Mouse (Mus musculus) hindbrain, embryonic 13.5 days (tissue): ENCODE measurements at regions not wholly inside any gene's neighbourhood (a gene's known extent, or its start where the extent isn't known, plus 50 kb on each side); places are given as distances from the start of the nearest gene placed in this dataset.

Experiments used
- ATAC-seq: fragments of 200-750 bp; cut with Nextera tagmentation; 2 replicates; pipeline ENCODE4 v1.8.0; 2017; ENCODE audit warnings: moderate TSS enrichment; ENCODE audit not compliant: low FRiP score
- H3K27ac ChIP-seq: fragments of 300-500 bp; sonication (generic); 2 replicates; pipeline ENCODE4 v1.5.1; 2015; ENCODE audit warnings: inconsistent platforms, mild to moderate bottlenecking, moderate library complexity
- H3K27me3 ChIP-seq: fragments of 300-500 bp; sonication (generic); 2 replicates; pipeline ENCODE4 v1.6.1; 2015; ENCODE audit warnings: mild to moderate bottlenecking, inconsistent platforms
- H3K36me3 ChIP-seq: fragments of 300-500 bp; sonication (generic); 2 replicates; pipeline ENCODE4 v1.6.1; 2015; ENCODE audit warnings: mild to moderate bottlenecking, inconsistent platforms
- H3K4me1 ChIP-seq: fragments of 300-500 bp; sonication (generic); replicated peaks from 2 replicates; pipeline ENCODE4 v1.6.1; 2015; ENCODE audit warnings: inconsistent platforms
- H3K4me2 ChIP-seq: fragments of 300-500 bp; sonication (generic); 2 replicates; pipeline ENCODE4 v1.6.1; 2015; ENCODE audit warnings: inconsistent platforms, mild to moderate bottlenecking, moderate library complexity
- H3K4me3 ChIP-seq: fragments of 300-500 bp; sonication (generic); 2 replicates; pipeline ENCODE4 v1.5.1; 2015; ENCODE audit warnings: mild to moderate bottlenecking, inconsistent platforms
- H3K9ac ChIP-seq: fragments of 300-500 bp; sonication (generic); 2 replicates; pipeline ENCODE4 v1.6.1; 2015; ENCODE audit warnings: mild to moderate bottlenecking, inconsistent platforms
- H3K9me3 ChIP-seq: fragments of 300-500 bp; sonication (generic); 2 replicates; pipeline ENCODE4 v1.6.1; 2016; ENCODE audit warnings: inconsistent platforms
- WGBS: fragments of 180-500 bp; shearing (Covaris S2); methylation state at CpG from one replicate; pipeline ENCODE4 v1.1.7; 2015; 5-methylcytosine and 5-hydroxymethylcytosine counted together

GRCm38 (mm10) chr8:26509254-26509653, 389.9 kb downstream of the Gm45692 start:
- Histone ChIP-seq H3K4me2 (no peak overlapping the region), H3K36me3 (no peaks in the 10 kb centered on the region), H3K27me3 (0 out of 2 replicates have a peak, but pooled peaks cover 7% of the 10 kb centered on the region), H3K9ac (no peak overlapping the region), H3K9me3 (no peaks in the 10 kb centered on the region), H3K4me3 (no peak overlapping the region), H3K27ac (no peak overlapping the region), H3K4me1 (peaks cover 14% of the 10 kb centered on the region)
- WGBS, result 86% methylated on average over 3 of the region's 3 CpGs
- ATAC-seq, result no peak

GRCm38 (mm10) chr8:26513001-26513400, 393.7 kb downstream of the Gm45692 start:
- no peak for ATAC-seq
- Histone ChIP-seq H3K4me3 (no peak overlapping the region), H3K9me3 (no peaks in the 10 kb centered on the region; the same call in 1 of the 2 replicates), H3K27me3 (0 out of 2 replicates have a peak, but pooled peaks cover 7% of the 10 kb centered on the region), H3K9ac (no peak overlapping the region), H3K4me2 (no peak overlapping the region), H3K36me3 (no peaks in the 10 kb centered on the region), H3K27ac (no peak overlapping the region), H3K4me1 (peaks cover 2% of the 10 kb centered on the region)
- 89% methylated on average over 7 of the region's 7 CpGs for WGBS

DNA sequence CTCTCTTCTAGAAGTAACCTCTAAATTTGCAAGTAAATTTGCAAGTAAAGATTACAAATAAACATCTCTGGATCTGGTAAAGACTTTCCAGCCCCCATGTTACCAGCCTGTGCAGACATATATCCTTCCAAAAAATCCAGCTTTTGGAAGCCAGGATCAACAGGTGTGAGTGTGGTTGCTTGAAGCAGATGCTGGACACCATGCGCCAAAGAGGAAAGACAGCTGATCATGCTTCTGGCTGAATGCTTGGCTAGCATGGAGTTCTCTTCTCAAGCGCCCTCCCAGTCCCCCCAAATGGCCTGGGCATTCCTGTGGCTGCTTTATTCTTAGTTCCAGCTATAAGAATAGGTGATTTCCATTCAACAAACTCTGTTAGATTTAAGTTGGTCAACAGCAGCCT, 404.9 kb downstream of the Gm45692 start:
- Histone ChIP-seq H3K27me3 (no peaks in the 10 kb centered on the region; the same call in 1 of the 2 replicates), H3K9me3 (no peaks in the 10 kb centered on the region), H3K4me3 (no peak overlapping the region), H3K4me1 (peaks cover 11% of the 10 kb centered on the region), H3K4me2 (no peak overlapping the region), H3K36me3 (no peaks in the 10 kb centered on the region), H3K27ac (no peak overlapping the region), H3K9ac (no peak overlapping the region)
- ATAC-seq, result no peak
- WGBS, result 100% methylated on average over 2 of the region's 2 CpGs

DNA sequence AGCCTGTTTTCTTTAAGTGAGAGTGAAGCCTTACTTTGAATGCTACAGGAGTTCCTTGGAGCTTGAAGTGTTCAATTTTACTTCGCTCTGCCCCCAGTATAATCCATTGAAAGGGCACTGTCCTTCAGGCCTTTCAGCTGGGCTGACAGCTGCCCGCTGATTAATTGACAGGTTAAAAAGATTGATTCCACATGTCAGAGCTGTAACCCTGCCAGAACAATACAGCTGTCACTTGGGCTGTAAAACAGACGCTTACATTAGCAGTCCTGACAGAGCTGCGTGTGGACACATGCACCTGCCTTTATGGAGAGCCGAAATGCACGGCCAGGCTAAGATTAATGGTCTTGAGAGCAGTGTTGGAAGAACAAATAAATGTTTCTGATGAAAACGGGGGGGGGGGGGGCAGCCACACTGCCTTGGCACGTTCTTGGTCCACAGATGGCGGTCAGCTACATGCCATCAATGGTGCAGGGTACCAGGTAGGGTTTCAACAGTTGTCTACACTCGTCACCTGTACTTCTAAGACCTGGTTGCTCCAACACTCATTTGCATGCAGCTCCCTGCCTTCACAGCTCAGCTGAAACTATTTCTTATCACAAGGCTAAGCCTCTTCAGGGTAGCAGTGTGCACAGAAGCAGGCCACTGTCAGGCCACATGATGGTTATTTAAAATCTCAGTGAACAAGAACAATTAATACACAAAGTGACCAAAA, 407.3 kb downstream of the Gm45692 start:
- no peak overlapping the region for H3K4me3 ChIP-seq
- WGBS, result 18% methylated on average over 10 of the region's 10 CpGs
- ATAC-seq, result peak; percentile 76

GRCm38 (mm10) chr8:26527186-26527580, 407.8 kb downstream of the Gm45692 start:
- peaks cover 11% of the 10 kb centered on the region for H3K4me1 ChIP-seq
- H3K9ac ChIP-seq, result no peak overlapping the region
- no peak for ATAC-seq
- WGBS, result 62% methylated on average over 5 of the region's 5 CpGs
- no peak overlapping the region for H3K27ac ChIP-seq
- no peaks in the 10 kb centered on the region; the same call in 1 of the 2 replicates for H3K27me3 ChIP-seq
- H3K4me2 ChIP-seq, result no peak overlapping the region
- H3K4me3 ChIP-seq, result no peak overlapping the region
- H3K9me3 ChIP-seq, result no peaks in the 10 kb centered on the region
- no peaks in the 10 kb centered on the region for H3K36me3 ChIP-seq

More for the DNA sequence above, 407.3 kb downstream of the Gm45692 start:
- Histone ChIP-seq H3K4me2 (no peak overlapping the region), H3K9me3 (no peaks in the 10 kb centered on the region), H3K36me3 (no peaks in the 10 kb centered on the region), H3K4me1 (peaks cover 11% of the 10 kb centered on the region), H3K27ac (no peak overlapping the region), H3K9ac (no peak overlapping the region), H3K27me3 (no peaks in the 10 kb centered on the region; the same call in 1 of the 2 replicates)

- H3K9ac ChIP-seq, result no peak overlapping the region
- no peak overlapping the region for H3K27ac ChIP-seq
- H3K36me3 ChIP-seq, result no peaks in the 10 kb centered on the region
- no peaks in the 10 kb centered on the region for H3K9me3 ChIP-seq
- H3K4me3 ChIP-seq, result no peak overlapping the region
- no peak for ATAC-seq
- H3K4me1 ChIP-seq, result peaks cover 18% of the 10 kb centered on the region
- WGBS, result 75% methylated on average over 8 of the region's 8 CpGs
- H3K4me2 ChIP-seq, result no peak overlapping the region
- H3K27me3 ChIP-seq, result peaks cover 8% of the 10 kb centered on the region; the same call in 1 of the 2 replicates
These were observed 410.6 kb downstream of the Gm45692 start for GRCm38 (mm10) chr8:26529921-26530320.

DNA sequence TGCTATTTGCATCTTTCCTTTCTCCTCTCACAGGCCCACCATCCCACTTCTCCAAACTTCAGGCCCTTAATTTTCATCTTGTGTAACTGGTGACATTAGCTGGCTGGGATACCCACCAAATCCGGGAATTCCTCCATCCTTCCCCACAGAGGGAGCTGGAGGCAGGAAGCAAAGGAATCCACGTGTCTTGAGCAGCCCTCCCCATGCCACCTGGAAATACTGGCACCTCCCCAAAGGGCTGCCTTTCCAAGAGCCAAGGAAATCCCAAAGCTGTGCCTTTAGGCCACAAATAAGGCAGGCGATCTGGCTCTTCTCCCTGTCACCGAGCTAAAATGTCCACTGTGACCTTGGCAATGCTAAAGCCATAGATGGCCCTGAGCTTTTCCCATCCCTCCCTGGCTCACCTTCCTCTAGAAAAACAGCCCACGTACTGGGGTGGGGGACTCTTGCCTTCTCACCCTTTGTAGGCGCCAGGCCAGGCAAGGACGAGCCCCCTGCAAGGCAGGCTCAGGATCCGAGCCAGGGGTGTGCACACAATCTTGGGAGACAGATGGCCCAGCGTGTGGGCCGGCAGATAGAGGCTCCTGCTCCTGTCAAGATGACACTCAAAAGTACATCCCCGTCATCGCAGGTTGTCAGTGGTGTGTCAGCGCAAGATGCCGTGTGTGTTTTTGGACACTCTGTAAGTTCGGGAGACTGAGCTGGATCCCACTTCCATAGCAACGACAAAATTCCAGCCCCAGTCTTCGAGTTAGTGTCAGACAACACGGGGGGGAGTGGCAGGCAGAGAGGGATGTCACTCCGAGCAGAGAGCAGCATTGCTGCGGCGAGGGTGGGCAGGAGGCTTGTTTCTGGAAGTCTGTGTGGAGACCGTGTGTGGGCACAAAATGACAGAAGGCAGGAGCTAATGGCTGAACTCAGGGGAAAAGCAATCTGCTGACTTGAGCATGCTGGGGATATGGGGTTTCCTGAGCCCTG, 414.4 kb downstream of the Gm45692 start:
- Histone ChIP-seq H3K27ac (no peak overlapping the region), H3K9me3 (no peaks in the 10 kb centered on the region), H3K36me3 (no peaks in the 10 kb centered on the region), H3K27me3 (peaks cover 8% of the 10 kb centered on the region; the same call in 1 of the 2 replicates), H3K4me3 (no peak overlapping the region), H3K4me2 (no peak overlapping the region), H3K4me1 (peaks cover 7% of the 10 kb centered on the region), H3K9ac (no peak overlapping the region)
- ATAC-seq, result no peak
- WGBS, result 64% methylated on average over 22 of the region's 22 CpGs

GRCm38 (mm10) chr8:26535816-26536215, 416.5 kb downstream of the Gm45692 start:
- Histone ChIP-seq H3K27me3 (peaks cover 8% of the 10 kb centered on the region; the same call in 1 of the 2 replicates), H3K36me3 (no peaks in the 10 kb centered on the region), H3K4me3 (no peak overlapping the region), H3K4me1 (peaks cover 7% of the 10 kb centered on the region), H3K9ac (no peak overlapping the region), H3K9me3 (no peaks in the 10 kb centered on the region), H3K27ac (no peak overlapping the region), H3K4me2 (no peak overlapping the region)
- 64% methylated on average over 3 of the region's 3 CpGs for WGBS
- ATAC-seq, result no peak

DNA sequence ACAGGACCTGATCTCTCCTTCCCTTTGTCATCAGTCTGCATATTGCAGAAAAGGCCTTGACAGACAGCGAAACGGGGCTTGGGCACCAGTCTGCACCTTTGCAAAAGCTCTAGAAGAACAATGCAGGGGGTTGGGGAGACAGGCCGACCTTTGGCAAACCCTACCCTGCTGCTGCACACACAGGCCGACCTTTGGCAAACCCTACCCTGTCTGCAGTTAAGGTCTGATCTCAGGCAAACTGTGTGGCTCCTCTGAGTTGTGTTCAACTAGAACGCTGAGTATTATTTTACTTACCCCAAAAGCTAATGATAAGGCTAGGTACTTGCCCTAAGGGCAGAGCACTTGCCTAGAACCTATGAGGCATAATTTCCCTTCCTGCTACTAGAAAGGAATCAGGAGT, 423.4 kb upstream of the Zfp703 start:
- H3K27ac ChIP-seq, result no peak overlapping the region
- WGBS, result 73% methylated on average over 5 of the region's 5 CpGs
- H3K4me3 ChIP-seq, result no peak overlapping the region
- ATAC-seq, result no peak
- H3K9ac ChIP-seq, result no peak overlapping the region
- 0 out of 2 replicates have a peak, but pooled peaks cover 2% of the 10 kb centered on the region for H3K27me3 ChIP-seq
- H3K36me3 ChIP-seq, result no peaks in the 10 kb centered on the region
- no peak overlapping the region for H3K4me2 ChIP-seq
- no peaks in the 10 kb centered on the region for H3K4me1 ChIP-seq
- H3K9me3 ChIP-seq, result no peaks in the 10 kb centered on the region

DNA sequence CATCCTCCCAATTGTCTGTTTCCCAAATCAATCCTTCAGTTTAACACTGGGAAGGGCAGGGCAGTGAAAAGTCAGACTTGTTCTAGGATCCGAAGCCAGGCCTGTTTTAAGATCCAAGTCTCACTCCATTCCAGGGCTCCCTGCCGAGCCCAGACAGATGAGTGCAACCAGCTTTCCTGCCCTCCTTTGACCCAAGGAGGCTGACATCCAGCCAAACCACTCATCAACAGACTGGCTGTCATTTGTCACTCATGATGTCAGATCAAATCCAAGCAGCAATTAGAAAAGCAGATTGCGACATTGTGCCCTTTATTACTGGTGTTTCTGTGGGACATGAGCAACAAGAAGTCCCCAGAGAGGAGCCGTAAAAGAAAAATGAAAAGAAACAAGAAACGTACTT, 417.9 kb upstream of the Zfp703 start:
- no peak overlapping the region for H3K9ac ChIP-seq

DNA sequence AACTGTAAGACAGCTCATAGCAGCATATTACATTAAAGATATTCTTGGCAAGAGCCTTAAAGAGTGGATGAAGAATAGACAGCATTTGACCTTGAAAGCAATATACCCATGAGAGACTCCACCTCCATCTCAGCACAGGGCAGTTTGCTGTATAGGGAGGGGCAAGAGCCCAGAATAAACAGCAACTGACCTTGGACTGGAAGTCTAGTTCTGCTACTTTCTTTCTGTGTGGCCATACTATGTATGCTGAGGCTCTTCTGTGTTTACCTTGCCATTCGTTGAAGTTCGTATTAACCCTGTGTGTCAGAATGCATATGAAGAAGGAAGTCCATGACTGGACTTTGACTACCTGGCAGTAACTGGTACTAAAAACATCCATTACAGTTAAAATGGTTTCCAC, 414.0 kb upstream of the Zfp703 start:
- H3K27ac ChIP-seq, result 0 out of 2 replicates have a peak overlapping the region, but pooled peaks have one; percentile 18
- H3K4me1 ChIP-seq, result peaks cover 6% of the 10 kb centered on the region; the same call in 1 of the 2 replicates
- no peak overlapping the region for H3K4me3 ChIP-seq
- no peak for ATAC-seq
- 0 out of 2 replicates have a peak, but pooled peaks cover 6% of the 10 kb centered on the region for H3K27me3 ChIP-seq
- H3K9me3 ChIP-seq, result no peaks in the 10 kb centered on the region
- 89% methylated on average over 2 of the region's 2 CpGs for WGBS
- no peaks in the 10 kb centered on the region for H3K36me3 ChIP-seq
- no peak overlapping the region for H3K9ac ChIP-seq
- H3K4me2 ChIP-seq, result no peak overlapping the region

More for the DNA sequence above, 417.9 kb upstream of the Zfp703 start:
- no peaks in the 10 kb centered on the region for H3K36me3 ChIP-seq
- H3K27me3 ChIP-seq, result 0 out of 2 replicates have a peak, but pooled peaks cover 6% of the 10 kb centered on the region
- H3K27ac ChIP-seq, result no peak overlapping the region
- H3K4me3 ChIP-seq, result no peak overlapping the region
- no peaks in the 10 kb centered on the region; the same call in 1 of the 2 replicates for H3K4me1 ChIP-seq
- ATAC-seq, result no peak
- WGBS, result 57% methylated on average over 5 of the region's 5 CpGs
- no peak overlapping the region for H3K4me2 ChIP-seq
- no peaks in the 10 kb centered on the region for H3K9me3 ChIP-seq

DNA sequence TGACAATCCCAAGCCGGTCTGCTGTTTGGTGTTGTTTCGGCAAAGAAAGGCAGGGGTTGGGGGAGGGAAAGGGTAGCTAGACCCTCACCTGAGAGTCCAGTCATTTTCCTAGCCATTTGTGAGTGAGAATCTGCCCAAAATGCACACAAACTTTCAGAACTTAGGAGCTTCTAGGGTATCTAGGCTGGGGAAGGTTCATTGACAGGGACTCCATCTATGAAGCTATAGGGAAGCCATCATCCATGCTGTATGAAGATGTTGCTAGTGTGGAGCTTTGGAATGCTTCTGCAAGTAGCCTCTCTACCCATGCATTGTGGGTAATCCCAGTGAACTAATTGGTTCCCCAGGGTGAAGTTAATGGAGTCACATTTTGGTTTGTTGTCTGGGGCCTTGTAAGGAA, 412.9 kb upstream of the Zfp703 start:
- no peak for ATAC-seq

More for the DNA sequence above, 412.9 kb upstream of the Zfp703 start:
- no peak overlapping the region for H3K4me2 ChIP-seq
- no peak overlapping the region for H3K9ac ChIP-seq
- H3K27ac ChIP-seq, result no peak overlapping the region
- peaks cover 11% of the 10 kb centered on the region; the same call in 1 of the 2 replicates for H3K4me1 ChIP-seq
- H3K4me3 ChIP-seq, result no peak overlapping the region
- H3K9me3 ChIP-seq, result no peaks in the 10 kb centered on the region
- H3K36me3 ChIP-seq, result no peaks in the 10 kb centered on the region
- 0 out of 2 replicates have a peak, but pooled peaks cover 2% of the 10 kb centered on the region for H3K27me3 ChIP-seq
- 99% methylated on average over 2 of the region's 2 CpGs for WGBS
